Mouse (Mus musculus) R1 (cell line): Measurements from ENCODE around the gene Sh3bp2.

Experiments used
- DNase-seq: peaks from one replicate; pipeline ENCODE4 v3.0.0-alpha.2; 2018; ENCODE audit warnings: low read depth, low spot score

The Sh3bp2 gene

GRCm38 (mm10) chr5:34525663-34526476 is at the start of gene Sh3bp2:
TSS of gene Sh3bp2 (plus strand) at chr5:34525838.
- peak; percentile 93 for DNase-seq

GRCm38 (mm10) chr5:34480926-34481325 is 44.7 kb upstream of the Sh3bp2 start:
- peak; percentile 52 for DNase-seq

- peak; percentile 25 for DNase-seq
Observed at GRCm38 (mm10) chr5:34485731-34486130, 39.9 kb upstream of the Sh3bp2 start.

- no peak for DNase-seq
Observed at GRCm38 (mm10) chr5:34487320-34488090, 38.1 kb upstream of the Sh3bp2 start.

GRCm38 (mm10) chr5:34488741-34489417 is 36.8 kb upstream of the Sh3bp2 start:
- no peak for DNase-seq

- no peak for DNase-seq
Observed at GRCm38 (mm10) chr5:34489418-34489787, 36.2 kb upstream of the Sh3bp2 start.

- peak; percentile 15 for DNase-seq
Observed at GRCm38 (mm10) chr5:34496745-34497144, 28.9 kb upstream of the Sh3bp2 start.

GRCm38 (mm10) chr5:34500886-34501285 is 24.8 kb upstream of the Sh3bp2 start:
- DNase-seq: no peak

- DNase-seq: no peak
Observed at GRCm38 (mm10) chr5:34501588-34501987, 24.1 kb upstream of the Sh3bp2 start.

GRCm38 (mm10) chr5:34502411-34502810 is 23.2 kb upstream of the Sh3bp2 start:
- no peak for DNase-seq

GRCm38 (mm10) chr5:34502821-34503220 is 22.8 kb upstream of the Sh3bp2 start:
- no peak for DNase-seq

- DNase-seq: no peak
Observed at GRCm38 (mm10) chr5:34512486-34512885, 13.2 kb upstream of the Sh3bp2 start.

- peak; percentile 93 for DNase-seq
Observed at GRCm38 (mm10) chr5:34513466-34514217, 12.0 kb upstream of the Sh3bp2 start, which contains the start of gene Tnip2. TSS of gene Tnip2 (minus strand) at chr5:34513991.

- no peak for DNase-seq
Observed at GRCm38 (mm10) chr5:34514218-34514566, 11.4 kb upstream of the Sh3bp2 start.

GRCm38 (mm10) chr5:34515096-34515495 is 10.5 kb upstream of the Sh3bp2 start:
- no peak for DNase-seq

- DNase-seq: peak; percentile 93
Observed at GRCm38 (mm10) chr5:34517913-34518312, 7.7 kb upstream of the Sh3bp2 start.

GRCm38 (mm10) chr5:34519389-34519910 is 6.2 kb upstream of the Sh3bp2 start:
- DNase-seq: no peak

- no peak for DNase-seq
Observed at GRCm38 (mm10) chr5:34520458-34521209, 5.0 kb upstream of the Sh3bp2 start.

GRCm38 (mm10) chr5:34521337-34521736 is 4.3 kb upstream of the Sh3bp2 start:
- no peak for DNase-seq

- DNase-seq: no peak
Observed at GRCm38 (mm10) chr5:34523958-34524485, 1.6 kb upstream of the Sh3bp2 start.
